Mouse (Mus musculus): ENCODE measurements around the gene Sbno2. TPM values are rescaled to one million over a fixed set of nuclear protein-coding genes. Genes with fewer than 3 reads are reported as not detected.

Sbno2 gene
- polyA plus RNA-seq, 1 experiment from 2014 or later, result 9.6 TPM

- no peaks in the 10 kb centered on the region for H3K9me3 ChIP-seq (replicated peaks; ENCODE audit: low read length)
- no peak overlapping the region for H3K4me2 ChIP-seq (ENCODE audit: low read length)
- H3K9ac ChIP-seq (ENCODE audit: low read depth, low read length), result 0 out of 2 replicates have a peak overlapping the region, but pooled peaks have one; percentile 18
- H3K36me3 ChIP-seq (ENCODE audit: insufficient read depth, low read length), result no peaks in the 10 kb centered on the region
- no peak overlapping the region for H3K4me3 ChIP-seq (replicated peaks; ENCODE audit: low read depth, low read length)
- no peak overlapping the region for H3K27ac ChIP-seq
- no peak for TF ChIP-seq CTCF (IDR thresholded peaks at IDR 0.05; ENCODE audit: low read depth)
- WGBS, result 89% methylated on average over 6 of the region's 6 CpGs
- ATAC-seq (replicated peaks; ENCODE audit: low FRiP score, low read depth), result no peak
- peaks cover 21% of the 10 kb centered on the region; the same call in 1 of the 2 replicates for H3K4me1 ChIP-seq (replicated peaks; ENCODE audit: insufficient read depth, low read length)
- no peak for DNase-seq (ENCODE audit: low spot score)
- no peaks in the 10 kb centered on the region for H3K27me3 ChIP-seq (ENCODE audit: insufficient read depth, low read length)
Measured at GRCm38 (mm10) chr10:80091527-80091926, 13.8 kb downstream of the Sbno2 start.

DNA sequence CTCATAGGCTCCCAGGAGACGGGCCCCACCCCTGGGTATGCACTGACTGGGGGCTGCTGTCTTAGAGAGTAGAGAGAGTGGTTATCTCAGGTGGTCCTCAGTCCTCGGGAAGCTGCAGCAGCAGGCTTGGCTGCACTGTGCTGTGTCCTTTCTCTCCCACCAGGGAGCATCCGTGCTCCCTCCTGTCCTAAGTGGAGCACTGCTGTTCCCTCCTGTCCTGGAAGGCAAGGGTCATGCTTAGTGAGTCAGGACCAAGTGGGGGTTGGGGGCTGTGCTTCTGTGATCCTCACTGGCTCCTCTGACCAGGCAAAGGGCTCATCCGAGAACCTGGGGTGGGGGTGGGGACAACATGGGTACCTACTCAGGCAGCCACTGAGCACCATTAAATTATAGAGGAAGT is 16.2 kb downstream of the Sbno2 start:
- Histone ChIP-seq H3K4me3 (replicated peaks; ENCODE audit: low read depth, low read length) (no peak overlapping the region), H3K4me1 (replicated peaks; ENCODE audit: insufficient read depth, low read length) (peaks cover 17% of the 10 kb centered on the region; the same call in 1 of the 2 replicates), H3K9me3 (replicated peaks; ENCODE audit: low read length) (no peaks in the 10 kb centered on the region), H3K36me3 (ENCODE audit: insufficient read depth, low read length) (0 out of 2 replicates have a peak, but pooled peaks cover 4% of the 10 kb centered on the region), H3K27me3 (ENCODE audit: insufficient read depth, low read length) (no peaks in the 10 kb centered on the region), H3K9ac (ENCODE audit: low read depth, low read length) (no peak overlapping the region), H3K4me2 (ENCODE audit: low read length) (no peak overlapping the region), H3K27ac (no peak overlapping the region)
- WGBS, result 53% methylated on average over 4 of the region's 4 CpGs
- ATAC-seq (replicated peaks; ENCODE audit: low FRiP score, low read depth), result peak; percentile 35; the same call in 1 of the 2 replicates
- no peak for DNase-seq (ENCODE audit: low spot score)
- TF ChIP-seq CTCF (IDR thresholded peaks at IDR 0.05; ENCODE audit: low read depth), result peak; percentile 49; the same call in 1 of the 2 replicates

GRCm38 (mm10) chr10:80087483-80087882 is 17.9 kb downstream of the Sbno2 start:
- H3K4me2 ChIP-seq (ENCODE audit: low read length), result no peak overlapping the region
- H3K4me1 ChIP-seq (replicated peaks; ENCODE audit: insufficient read depth, low read length), result peaks cover 9% of the 10 kb centered on the region; the same call in 1 of the 2 replicates
- H3K27me3 ChIP-seq (ENCODE audit: insufficient read depth, low read length), result no peaks in the 10 kb centered on the region
- H3K9me3 ChIP-seq (replicated peaks; ENCODE audit: low read length), result no peaks in the 10 kb centered on the region
- no peak for DNase-seq (ENCODE audit: low spot score)
- no peak overlapping the region for H3K27ac ChIP-seq
- no peak overlapping the region for H3K4me3 ChIP-seq (replicated peaks; ENCODE audit: low read depth, low read length)
- H3K36me3 ChIP-seq (ENCODE audit: insufficient read depth, low read length), result 0 out of 2 replicates have a peak, but pooled peaks cover 11% of the 10 kb centered on the region
- no peak for TF ChIP-seq CTCF (IDR thresholded peaks at IDR 0.05; ENCODE audit: low read depth)
- WGBS, result 88% methylated on average over 8 of the region's 8 CpGs
- no peak overlapping the region for H3K9ac ChIP-seq (ENCODE audit: low read depth, low read length)
- no peak for ATAC-seq (replicated peaks; ENCODE audit: low FRiP score, low read depth)

- H3K27ac ChIP-seq, result no peak overlapping the region
- no peaks in the 10 kb centered on the region for H3K27me3 ChIP-seq (ENCODE audit: insufficient read depth, low read length)
- peaks cover 7% of the 10 kb centered on the region; the same call in 1 of the 2 replicates for H3K4me1 ChIP-seq (replicated peaks; ENCODE audit: insufficient read depth, low read length)
- no peak for TF ChIP-seq CTCF (IDR thresholded peaks at IDR 0.05; ENCODE audit: low read depth)
- H3K4me3 ChIP-seq (replicated peaks; ENCODE audit: low read depth, low read length), result no peak overlapping the region
- H3K36me3 ChIP-seq (ENCODE audit: insufficient read depth, low read length), result 0 out of 2 replicates have a peak, but pooled peaks cover 17% of the 10 kb centered on the region
- 45% methylated on average over 3 of the region's 3 CpGs for WGBS
- no peak overlapping the region for H3K4me2 ChIP-seq (ENCODE audit: low read length)
- no peak overlapping the region for H3K9ac ChIP-seq (ENCODE audit: low read depth, low read length)
- ATAC-seq (replicated peaks; ENCODE audit: low FRiP score, low read depth), result no peak
- no peak for DNase-seq (ENCODE audit: low spot score)
- no peaks in the 10 kb centered on the region for H3K9me3 ChIP-seq (replicated peaks; ENCODE audit: low read length)
Measured at GRCm38 (mm10) chr10:80086847-80087246, 18.5 kb downstream of the Sbno2 start.

DNA sequence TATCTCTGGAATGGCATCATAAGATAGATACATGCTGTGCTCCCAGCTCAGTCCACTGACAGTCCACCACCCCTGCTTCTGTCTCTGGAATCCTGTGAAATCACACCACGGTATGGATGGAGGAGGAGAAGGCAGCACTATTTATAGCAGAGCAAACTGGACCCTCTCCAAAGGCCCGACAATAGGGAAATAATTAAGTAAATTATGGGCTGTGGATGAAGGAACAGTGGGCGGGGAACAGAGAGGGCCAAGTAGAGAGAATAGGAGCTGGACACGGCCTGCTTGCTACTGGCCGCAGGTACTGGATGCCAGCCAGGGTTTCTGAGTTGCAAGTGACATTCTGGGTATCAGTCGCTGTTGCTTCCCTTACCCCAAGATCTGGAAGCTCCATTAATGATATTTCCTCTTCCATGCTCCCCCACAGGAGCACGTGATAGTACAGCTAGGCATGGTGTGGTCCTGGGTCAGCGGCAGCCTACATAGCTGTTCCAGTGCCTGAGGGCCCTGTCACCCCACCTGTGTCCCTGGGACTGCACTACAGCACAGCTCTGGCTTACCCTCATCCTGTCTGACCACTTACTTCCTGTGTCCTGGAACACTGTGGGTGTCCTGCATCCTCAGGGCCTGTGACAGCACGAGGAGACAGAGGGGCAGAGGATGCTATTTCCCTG is 20.4 kb downstream of the Sbno2 start:
- no peaks in the 10 kb centered on the region for H3K9me3 ChIP-seq (replicated peaks; ENCODE audit: low read length)
- H3K27me3 ChIP-seq (ENCODE audit: insufficient read depth, low read length), result no peaks in the 10 kb centered on the region
- WGBS, result 33% methylated on average over 9 of the region's 9 CpGs
- ATAC-seq (replicated peaks; ENCODE audit: low FRiP score, low read depth), result no peak; the same call in 1 of the 2 replicates
- peaks cover 32% of the 10 kb centered on the region for H3K36me3 ChIP-seq (ENCODE audit: insufficient read depth, low read length)
- peak overlapping the region; percentile 19; the same call in 1 of the 2 replicates for H3K27ac ChIP-seq
- no peak overlapping the region for H3K4me2 ChIP-seq (ENCODE audit: low read length)
- TF ChIP-seq CTCF (IDR thresholded peaks at IDR 0.05; ENCODE audit: low read depth), result no peak
- no peak overlapping the region for H3K4me3 ChIP-seq (replicated peaks; ENCODE audit: low read depth, low read length)
- H3K9ac ChIP-seq (ENCODE audit: low read depth, low read length), result no peak overlapping the region
- H3K4me1 ChIP-seq (replicated peaks; ENCODE audit: insufficient read depth, low read length), result peaks cover 7% of the 10 kb centered on the region; the same call in 1 of the 2 replicates
- peak; percentile 92 for DNase-seq (ENCODE audit: low spot score)

DNA sequence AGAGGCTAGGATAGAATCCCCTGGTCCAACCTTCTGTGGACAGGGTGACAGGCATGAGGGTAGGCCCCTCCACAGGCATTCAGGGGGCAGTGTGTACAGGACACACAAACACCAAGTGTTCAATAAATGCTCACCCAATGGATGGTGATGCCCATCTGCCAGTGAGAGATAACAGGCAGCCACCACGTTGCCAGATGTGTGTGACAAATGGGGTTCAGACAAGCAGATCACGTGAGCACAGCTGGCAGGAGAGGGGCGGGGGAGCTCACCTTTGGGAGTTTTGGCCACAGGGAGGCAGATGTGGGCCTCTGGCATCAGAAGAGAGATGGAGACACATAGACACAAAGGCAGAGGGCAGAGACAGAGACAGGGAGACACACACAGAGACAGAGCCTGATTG is 24.3 kb downstream of the Sbno2 start:
- no peak overlapping the region for H3K9ac ChIP-seq (ENCODE audit: low read depth, low read length)
- no peak overlapping the region for H3K27ac ChIP-seq
- TF ChIP-seq CTCF (IDR thresholded peaks at IDR 0.05; ENCODE audit: low read depth), result no peak
- WGBS, result 82% methylated on average over 3 of the region's 3 CpGs
- H3K4me3 ChIP-seq (replicated peaks; ENCODE audit: low read depth, low read length), result no peak overlapping the region
- H3K4me2 ChIP-seq (ENCODE audit: low read length), result no peak overlapping the region
- peaks cover 7% of the 10 kb centered on the region; the same call in 1 of the 2 replicates for H3K4me1 ChIP-seq (replicated peaks; ENCODE audit: insufficient read depth, low read length)
- H3K9me3 ChIP-seq (replicated peaks; ENCODE audit: low read length), result no peaks in the 10 kb centered on the region
- H3K27me3 ChIP-seq (ENCODE audit: insufficient read depth, low read length), result no peaks in the 10 kb centered on the region
- DNase-seq (ENCODE audit: low spot score) (no peak), ATAC-seq (replicated peaks; ENCODE audit: low FRiP score, low read depth) (no peak)
- H3K36me3 ChIP-seq (ENCODE audit: insufficient read depth, low read length), result peaks cover 42% of the 10 kb centered on the region

Data from kidney, postnatal 0 days (tissue).